Mouse (Mus musculus): ENCODE measurements around the gene Oas1g.

- TF ChIP-seq CTCF (IDR thresholded peaks at IDR 0.05; ENCODE audit: low read depth, low read length): no peak
- no peak for TF ChIP-seq EP300 (IDR thresholded peaks at IDR 0.05; ENCODE audit: insufficient read depth, low read depth, low read length)
These were observed 11.3 kb upstream of the Oas1g start for GRCm38 (mm10) chr5:120898726-120899125.

All from ES-Bruce4 (cell line).